Mouse (Mus musculus) CD4-positive, CD25-positive, alpha-beta regulatory T cell, adult 2 months (primary cell): ENCODE results near the gene Gabarap.
A peak's percentile ranks its signal among the peaks of the same experiment; 100 is the strongest.
"Not testable (repeated sequence)": the region's sequence is repeated elsewhere in the genome, so short reads cannot be mapped to it uniquely, and the experiment has no call there.

ENCODE experiments used
- DNase-seq: peaks from one replicate; pipeline ENCODE4 v3.0.0-alpha.2; 2012; ENCODE audit warnings: low read depth, low spot score

The Gabarap gene

GRCm38 (mm10) chr11:69998567-69999491 is 7.9 kb downstream of the Gabarap start:
- peak; percentile 42 for DNase-seq

- peak; percentile 55 for DNase-seq
Observed at GRCm38 (mm10) chr11:69999666-70000065, 8.7 kb downstream of the Gabarap start.

DNA sequence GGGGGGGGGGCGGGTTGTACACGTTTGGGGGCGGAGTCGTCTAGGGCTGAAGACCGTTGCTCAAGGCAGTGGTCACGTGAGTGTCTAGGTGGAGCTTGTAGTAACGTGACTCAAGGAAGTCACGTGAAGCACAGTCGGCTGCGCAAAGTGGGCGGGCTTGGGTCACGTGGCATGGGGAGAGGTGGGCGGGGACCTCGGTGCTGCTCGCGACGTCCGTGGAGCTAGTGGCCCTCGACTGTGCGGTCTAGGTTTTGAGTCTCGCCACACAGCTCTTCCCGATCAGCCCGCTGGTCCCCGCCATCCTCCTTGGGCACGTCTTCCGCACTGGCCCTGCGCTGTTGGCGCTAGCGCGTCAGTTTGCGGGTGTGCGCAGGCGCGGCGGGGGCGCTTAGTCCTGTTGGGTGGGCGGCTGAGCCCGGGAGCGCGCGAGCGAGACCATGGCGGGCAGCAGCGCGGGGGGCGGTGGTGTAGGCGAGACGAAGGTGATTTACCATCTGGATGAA is 9.5 kb downstream of the Gabarap start, which contains the start of gene Dvl2:
Dvl2 (plus strand) TSS at position 200 of the 503 bp plus-strand sequence.
- peak; percentile 97 for DNase-seq

- no peak for DNase-seq
Observed at GRCm38 (mm10) chr11:70001159-70001558, 10.2 kb downstream of the Gabarap start.

GRCm38 (mm10) chr11:70001865-70002264 is 10.9 kb downstream of the Gabarap start:
- peak; percentile 79 for DNase-seq

GRCm38 (mm10) chr11:70002471-70002870 is 11.5 kb downstream of the Gabarap start:
- no peak for DNase-seq

GRCm38 (mm10) chr11:70005521-70005920 is 14.6 kb downstream of the Gabarap start:
- peak; percentile 72 for DNase-seq

DNA sequence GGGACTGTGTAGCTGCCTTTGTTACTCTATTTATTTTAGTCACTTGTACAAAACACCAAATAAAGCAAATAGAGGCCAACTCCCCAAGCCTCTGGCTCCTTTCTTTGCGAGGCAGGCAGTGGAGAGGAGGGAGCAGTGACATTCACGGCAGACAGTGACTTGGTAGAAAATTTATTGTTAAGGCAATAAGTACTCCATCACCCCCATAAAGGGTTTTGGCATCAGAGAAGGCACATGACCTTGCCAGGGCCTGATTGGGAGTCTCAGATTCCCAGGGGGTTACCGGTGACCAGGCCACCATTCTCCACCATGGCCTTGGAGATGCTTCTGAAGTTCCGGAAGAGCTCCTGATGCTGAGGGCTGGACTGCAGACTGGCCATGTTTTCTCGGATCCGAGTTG is 19.1 kb downstream of the Gabarap start:
- DNase-seq, result no peak

DNA sequence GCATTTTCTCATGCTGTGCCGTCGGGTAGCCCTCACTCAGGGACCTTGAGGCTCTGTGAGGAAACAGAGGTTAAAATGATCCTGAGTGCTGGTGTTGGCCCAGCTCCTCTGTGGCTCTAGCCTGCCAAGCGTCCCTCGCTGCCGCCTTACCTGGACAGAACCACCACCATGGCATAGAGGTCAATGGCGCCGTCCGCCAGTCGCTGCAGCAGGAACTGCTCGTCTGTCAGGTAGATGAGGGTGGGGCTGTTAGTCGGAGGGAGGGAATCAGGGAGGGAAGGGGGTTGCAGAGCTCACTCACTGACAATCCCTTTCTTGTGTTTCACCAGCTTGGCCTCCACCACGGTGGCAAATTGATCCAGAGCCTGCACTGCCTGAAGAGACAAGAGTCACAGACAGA is 19.6 kb downstream of the Gabarap start:
- no peak for DNase-seq

GRCm38 (mm10) chr11:70010961-70011360 is 20.0 kb downstream of the Gabarap start:
- DNase-seq, result no peak

DNA sequence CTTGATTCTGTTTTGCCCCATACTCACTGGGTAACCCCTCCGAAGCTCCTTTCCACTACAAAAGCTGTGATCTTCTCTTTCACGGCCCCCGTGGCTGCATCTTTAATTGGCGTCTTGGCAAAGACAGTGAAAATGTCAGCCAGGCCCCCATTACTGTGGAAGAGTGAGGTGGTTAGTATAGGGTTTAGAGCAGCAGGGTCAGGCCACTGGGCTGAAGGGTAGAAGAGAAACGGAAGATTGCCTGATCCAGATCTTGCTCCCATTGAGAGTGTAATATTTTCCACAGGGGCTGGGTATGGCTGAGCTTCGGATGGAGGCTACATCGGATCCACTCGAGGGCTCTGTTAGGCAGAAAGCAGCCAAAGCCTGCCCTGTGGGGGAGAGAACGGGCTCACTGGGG is 22.0 kb downstream of the Gabarap start:
- DNase-seq, result no peak

GRCm38 (mm10) chr11:70013408-70013807 is 22.5 kb downstream of the Gabarap start:
- no peak for DNase-seq

GRCm38 (mm10) chr11:70014051-70014450 is 23.1 kb downstream of the Gabarap start:
- DNase-seq, result no peak

GRCm38 (mm10) chr11:70014880-70015558 is 24.1 kb downstream of the Gabarap start, which contains the start of gene Acadvl:
Gene Acadvl, minus strand, starts transcription at chr11:70015411.
- DNase-seq, result peak; percentile 89

DNA sequence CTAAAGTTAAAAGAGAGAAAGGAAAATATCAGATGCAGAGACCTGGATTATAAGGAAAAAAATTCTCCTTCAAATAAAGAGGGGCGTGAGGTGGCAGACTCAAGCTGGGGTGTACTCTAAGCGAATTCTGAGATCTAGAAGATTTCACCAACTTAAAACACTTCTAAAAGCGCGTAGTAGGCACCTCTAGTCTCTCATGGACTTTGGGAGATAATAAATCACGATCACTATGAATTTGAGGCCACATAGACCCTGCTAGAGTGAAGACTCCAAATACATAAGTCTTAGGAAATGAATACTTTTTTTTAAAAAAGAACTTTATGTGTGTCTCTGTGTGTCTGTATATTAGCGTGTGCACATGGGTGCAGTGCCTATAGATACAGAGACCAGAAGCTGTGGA is 24.7 kb downstream of the Gabarap start:
- no peak for DNase-seq

DNA sequence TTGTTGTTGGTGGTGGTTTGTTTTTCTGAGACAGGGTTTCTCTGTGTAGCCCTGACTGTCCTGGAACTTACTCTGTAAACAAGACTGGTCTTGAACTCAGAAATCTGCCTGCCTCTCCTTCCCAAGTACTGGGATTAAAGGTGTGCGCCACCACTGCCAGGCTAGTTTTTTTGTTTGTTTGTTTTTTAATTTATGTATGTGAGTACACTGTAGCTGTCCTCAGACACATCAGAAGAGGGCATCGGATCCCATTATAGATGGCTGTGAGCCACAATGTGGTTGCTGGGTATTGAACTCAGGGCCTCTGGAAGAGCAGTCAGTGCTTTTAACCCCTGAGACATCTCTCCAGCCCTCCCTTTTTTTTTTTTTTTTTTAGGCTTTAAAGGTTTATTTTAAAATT is 25.2 kb downstream of the Gabarap start:
- DNase-seq, result not testable (repeated sequence)

GRCm38 (mm10) chr11:70016669-70017068 is 25.7 kb downstream of the Gabarap start, which contains the start of gene Dlg4:
Gene Dlg4, plus strand, starts transcription at chr11:70016942.
- DNase-seq, result no peak

DNA sequence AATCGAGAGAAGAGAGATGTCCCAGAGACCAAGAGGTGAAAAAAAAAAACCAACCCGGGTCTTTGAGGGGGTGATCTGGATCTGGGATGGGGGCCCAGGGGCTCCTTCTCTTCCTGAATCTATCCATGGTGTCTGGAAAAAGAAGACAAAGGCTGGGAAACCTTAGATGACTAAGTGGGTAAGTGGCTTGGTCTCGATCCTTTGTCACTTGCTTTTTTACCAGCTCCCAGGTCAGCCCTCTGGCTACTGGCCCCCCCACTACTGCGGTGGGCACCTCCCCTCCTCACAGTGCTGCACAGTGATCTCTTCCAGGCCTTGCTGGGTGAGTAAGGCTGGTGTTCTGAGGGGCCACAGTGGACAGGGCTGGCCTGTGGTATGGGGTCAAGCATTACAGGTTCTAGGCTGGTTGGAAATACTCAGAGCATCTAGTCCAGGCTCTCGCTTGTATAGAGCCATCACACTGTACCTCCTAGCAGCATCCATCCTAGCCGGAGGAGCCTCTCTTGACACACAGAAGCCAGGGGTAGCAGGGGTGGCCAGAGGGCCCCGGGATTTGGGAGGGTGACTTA is 26.3 kb downstream of the Gabarap start:
- no peak for DNase-seq

DNA sequence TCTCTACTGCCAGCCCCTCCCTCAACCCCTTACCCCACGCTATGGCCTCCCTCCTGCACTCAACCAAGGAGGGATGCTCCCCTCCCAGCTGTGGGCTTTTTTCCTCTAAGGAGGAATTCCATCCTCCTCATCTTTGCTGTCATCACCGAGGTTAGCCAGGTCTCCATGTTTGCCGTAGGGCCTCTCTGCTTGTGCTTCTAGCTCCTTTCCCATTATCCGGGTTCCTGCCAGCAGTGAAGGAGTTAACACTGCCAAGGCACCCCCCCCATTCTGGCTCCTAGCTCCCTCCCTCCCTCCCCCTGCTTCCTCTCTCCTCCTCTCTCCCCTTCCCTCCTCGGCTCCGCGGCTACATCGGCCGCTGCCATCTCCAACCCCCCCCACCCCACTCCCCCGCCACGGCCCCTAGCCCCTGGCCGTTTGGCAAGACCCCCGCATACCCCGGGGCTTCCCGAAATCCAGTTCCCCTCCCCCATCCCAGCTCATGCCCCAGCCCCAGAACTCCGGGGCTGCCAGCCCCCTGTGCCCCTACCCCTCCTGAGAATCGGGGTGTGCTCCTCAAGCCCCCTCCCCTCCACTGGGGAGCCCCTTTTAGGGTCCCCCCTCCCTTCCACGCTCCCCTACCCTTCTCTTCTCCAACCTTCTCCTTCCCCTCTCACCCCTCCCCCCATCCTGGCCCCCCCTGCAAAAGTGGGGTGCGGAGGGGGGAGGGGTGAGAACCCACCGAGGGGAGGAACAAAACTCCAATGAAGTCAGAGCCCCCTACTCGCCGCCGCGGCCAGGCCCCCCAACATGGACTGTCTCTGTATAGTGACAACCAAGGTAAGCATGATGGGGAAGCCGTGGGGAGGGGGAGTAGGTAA is 27.4 kb downstream of the Gabarap start:
- DNase-seq, result peak; percentile 65

DNA sequence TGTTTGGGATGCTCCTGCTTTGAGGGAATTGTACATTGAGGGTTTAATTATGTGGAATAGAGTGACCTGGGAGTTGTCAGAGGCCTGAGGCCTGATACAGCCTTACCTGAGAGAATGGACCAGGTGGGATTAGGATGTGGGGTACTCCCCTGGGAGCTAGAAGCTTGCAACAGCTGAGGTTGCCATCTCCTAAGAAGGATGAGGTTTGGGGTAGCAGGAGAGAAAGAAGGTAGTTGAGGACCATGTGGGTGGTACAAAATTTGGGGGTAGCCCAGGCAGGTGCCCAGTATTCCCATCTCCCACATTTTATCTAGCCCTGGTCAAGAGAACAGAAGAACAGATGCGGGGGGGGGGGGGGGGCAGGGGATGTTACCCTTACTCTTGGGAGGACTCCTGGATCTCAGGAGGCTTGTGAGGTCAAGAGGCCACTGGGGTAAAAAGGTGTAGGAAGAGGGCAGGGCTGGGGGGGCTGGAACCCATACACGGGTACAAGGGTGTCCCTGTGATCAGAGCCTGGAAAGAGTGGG is 28.6 kb downstream of the Gabarap start:
- DNase-seq, result no peak
